Mouse (Mus musculus) olfactory bulb, adult 2 months (tissue): ENCODE results near the gene Dpf1.

Source experiments
- CTCF ChIP-seq: fragments of 200-500 bp; IDR thresholded peaks from 2 replicates; pipeline ENCODE4 v1.5.1; 2012; ENCODE audit warnings: low read depth, mild to moderate bottlenecking, low read length, moderate library complexity; ENCODE audit not compliant: insufficient read depth
- POLR2A ChIP-seq: fragments of 200-500 bp; IDR thresholded peaks from 2 replicates; pipeline ENCODE4 v1.6.1; 2012; ENCODE audit warnings: mild to moderate bottlenecking, low read depth, low read length, moderate library complexity; ENCODE audit not compliant: insufficient read depth

DNA sequence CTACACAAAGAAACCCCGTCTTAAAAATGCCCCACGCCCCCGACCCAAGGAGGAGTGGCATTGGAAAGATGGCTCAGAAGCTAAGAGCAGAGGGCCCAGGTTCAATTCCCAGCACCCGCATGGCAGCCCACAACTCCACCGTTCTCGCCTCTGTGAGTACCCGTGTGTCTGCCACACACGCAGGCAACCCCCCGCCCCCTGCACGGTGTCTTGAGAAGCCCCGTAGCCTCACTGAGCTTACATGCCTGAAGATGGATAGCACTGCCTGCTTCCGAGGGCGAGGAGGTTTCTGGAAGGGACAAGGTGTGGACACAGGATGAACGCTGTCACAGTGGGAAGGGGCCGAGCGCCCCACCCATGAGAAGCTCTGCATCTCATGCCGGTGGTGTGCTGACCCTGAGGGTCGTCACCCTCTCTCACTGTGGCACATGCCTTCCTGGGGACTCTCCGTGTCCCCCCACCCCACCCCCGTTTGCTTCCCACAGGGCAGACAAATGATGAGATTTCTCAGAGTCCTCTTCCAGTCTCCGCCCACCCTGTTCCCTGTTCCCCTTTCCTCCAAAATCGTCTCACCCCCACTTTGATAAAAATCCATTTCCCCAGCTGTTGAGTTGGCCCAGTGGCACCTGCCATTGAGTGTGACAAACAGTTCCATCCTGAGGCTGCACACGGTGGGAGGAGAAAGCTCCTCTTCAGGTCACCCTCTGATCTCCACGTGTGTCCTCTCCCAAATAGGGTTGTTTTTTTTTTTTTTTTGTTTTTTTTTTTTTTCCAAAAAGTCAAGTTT lies 7.7 kb upstream of the Dpf1 start:
- TF ChIP-seq CTCF (no peak), POLR2A (no peak)
